Mouse (Mus musculus): ENCODE data around the gene Mafg.

Gene Mafg

GRCm38 (mm10) chr11:120623961-120624679, 9.3 kb downstream of the Mafg start:
- DNase-seq (ENCODE audit: low spot score in 2 of 2): peak; percentile 74 to 82

- DNase-seq (ENCODE audit: low spot score in 2 of 2): no peak
These were observed 10.6 kb downstream of the Mafg start for GRCm38 (mm10) chr11:120622805-120623204.

- DNase-seq (ENCODE audit: low spot score in 2 of 2): no peak
These were observed 13.2 kb downstream of the Mafg start for GRCm38 (mm10) chr11:120620195-120620594.

GRCm38 (mm10) chr11:120618619-120619535, 14.5 kb downstream of the Mafg start:
- DNase-seq (ENCODE audit: low spot score in 2 of 2): no peak

GRCm38 (mm10) chr11:120617519-120618112, 15.8 kb downstream of the Mafg start, which contains the start of gene Pcyt2:
Gene Pcyt2 (minus strand): TSS chr11:120617936.
- DNase-seq (ENCODE audit: low spot score in 2 of 2): peak; percentile 89 to 92

- no peak for DNase-seq (ENCODE audit: low spot score in 2 of 2)
These were observed 16.6 kb downstream of the Mafg start for GRCm38 (mm10) chr11:120616617-120617294.

GRCm38 (mm10) chr11:120615606-120616203, 17.7 kb downstream of the Mafg start:
- no peak for DNase-seq (ENCODE audit: low spot score in 2 of 2)

GRCm38 (mm10) chr11:120615167-120615566, 18.2 kb downstream of the Mafg start:
- no peak for DNase-seq (ENCODE audit: low spot score in 2 of 2)

- DNase-seq (ENCODE audit: low spot score in 2 of 2): no peak
These were observed 19.4 kb downstream of the Mafg start for GRCm38 (mm10) chr11:120613976-120614375.

- DNase-seq (ENCODE audit: low spot score in 2 of 2): no peak
These were observed 19.9 kb downstream of the Mafg start for GRCm38 (mm10) chr11:120613481-120613972.

- DNase-seq (ENCODE audit: low spot score in 2 of 2): peak; percentile 54 to 79
These were observed 20.6 kb downstream of the Mafg start for GRCm38 (mm10) chr11:120612763-120613162.

GRCm38 (mm10) chr11:120610477-120611046, 22.8 kb downstream of the Mafg start:
- DNase-seq (ENCODE audit: low spot score in 2 of 2): no peak

- DNase-seq (ENCODE audit: low spot score in 2 of 2): no peak
These were observed 24.1 kb downstream of the Mafg start for GRCm38 (mm10) chr11:120609250-120609649.

- no peak for DNase-seq (ENCODE audit: low spot score in 2 of 2)
These were observed 25.0 kb downstream of the Mafg start, which contains the start of gene Npb for GRCm38 (mm10) chr11:120608241-120609034. Gene Npb (plus strand): TSS chr11:120608477.

- no peak for DNase-seq (ENCODE audit: low spot score in 2 of 2)
These were observed 26.6 kb downstream of the Mafg start for GRCm38 (mm10) chr11:120606764-120607163.

GRCm38 (mm10) chr11:120605667-120606066, 27.7 kb downstream of the Mafg start:
- DNase-seq (ENCODE audit: low spot score in 2 of 2): no peak

- no peak for DNase-seq (ENCODE audit: low spot score in 2 of 2)
These were observed 29.9 kb downstream of the Mafg start for GRCm38 (mm10) chr11:120603545-120603944.

- no peak for DNase-seq (ENCODE audit: low spot score in 2 of 2)
These were observed 32.7 kb downstream of the Mafg start for GRCm38 (mm10) chr11:120600716-120601115.

GRCm38 (mm10) chr11:120598990-120599549, 34.3 kb downstream of the Mafg start:
- DNase-seq (ENCODE audit: low spot score in 2 of 2): no peak
